Mouse (Mus musculus) cortical plate, adult 2 months (tissue): ENCODE data around the gene Lrp10. TPM values are rescaled to one million over a fixed set of nuclear protein-coding genes. Genes with fewer than 3 reads are reported as not detected.

ENCODE experiments used
- H3K27ac ChIP-seq: fragments of 200-500 bp; 2 replicates; pipeline ENCODE4 v1.5.1; 2012; ENCODE audit warnings: low read length, control low read depth, inconsistent platforms; ENCODE audit not compliant: insufficient read depth
- H3K4me1 ChIP-seq: fragments of 200-500 bp; 2 replicates; pipeline ENCODE4 v1.6.1; 2011; ENCODE audit warnings: low read length; ENCODE audit not compliant: control insufficient read depth, insufficient read depth
- H3K4me3 ChIP-seq: fragments of 200-500 bp; 2 replicates; pipeline ENCODE4 v1.5.1; 2011; ENCODE audit warnings: mild to moderate bottlenecking, low read length, control low read depth; ENCODE audit not compliant: insufficient read depth
- CTCF ChIP-seq: fragments of 200-500 bp; IDR thresholded peaks from 2 replicates; pipeline ENCODE4 v1.5.1; 2011; ENCODE audit warnings: mild to moderate bottlenecking, control low read depth, low read length; ENCODE audit not compliant: insufficient read depth; ENCODE audit errors: extremely low read depth
- POLR2A ChIP-seq: fragments of 200-500 bp; IDR thresholded peaks from 2 replicates; pipeline ENCODE4 v1.6.1; 2011; ENCODE audit warnings: mild to moderate bottlenecking, low read length, control low read depth; ENCODE audit not compliant: insufficient read depth; ENCODE audit errors: extremely low read depth
- polyA plus RNA-seq: library from polyadenylated mRNA; depleted of rRNA; stranded (reverse); fragments of >200 nt; gene quantifications from 2 replicates; pipeline ENCODE4 v1.2.3, GENCODE M21; 2012

The Lrp10 gene
- polyA plus RNA-seq, 1 experiment: 33.0 TPM

- TF ChIP-seq CTCF (no peak), POLR2A (no peak)
- Histone ChIP-seq H3K4me3 (no peak overlapping the region), H3K4me1 (no peaks in the 10 kb centered on the region), H3K27ac (no peak overlapping the region)
Measured at GRCm38 (mm10) chr14:54453566-54453965, 10.4 kb upstream of the Lrp10 start.

GRCm38 (mm10) chr14:54454669-54455528, 9.0 kb upstream of the Lrp10 start:
- H3K4me3 ChIP-seq: no peak overlapping the region
- H3K4me1 ChIP-seq: no peaks in the 10 kb centered on the region
- no peak for TF ChIP-seq POLR2A
- no peak for TF ChIP-seq CTCF
- no peak overlapping the region for H3K27ac ChIP-seq

- Histone ChIP-seq H3K27ac (no peak overlapping the region), H3K4me1 (no peaks in the 10 kb centered on the region), H3K4me3 (no peak overlapping the region)
- TF ChIP-seq CTCF (no peak), POLR2A (no peak)
Measured at GRCm38 (mm10) chr14:54457907-54458569, 5.9 kb upstream of the Lrp10 start.

- TF ChIP-seq POLR2A: no peak
- no peak for TF ChIP-seq CTCF
- H3K4me3 ChIP-seq: no peak overlapping the region
- H3K4me1 ChIP-seq: no peaks in the 10 kb centered on the region
- H3K27ac ChIP-seq: no peak overlapping the region
Measured at GRCm38 (mm10) chr14:54462146-54462545, 1.8 kb upstream of the Lrp10 start.

- H3K27ac ChIP-seq: no peak overlapping the region
- H3K4me3 ChIP-seq: peak overlapping the region; percentile 45
- no peaks in the 10 kb centered on the region for H3K4me1 ChIP-seq
- no peak for TF ChIP-seq POLR2A
- TF ChIP-seq CTCF: no peak
Measured at GRCm38 (mm10) chr14:54463108-54463958, 604 bp upstream of the Lrp10 start.

- Histone ChIP-seq H3K4me1 (no peaks in the 10 kb centered on the region), H3K4me3 (peak overlapping the region; percentile 45), H3K27ac (peak overlapping the region; percentile 19; the same call in 1 of the 2 replicates)
- TF ChIP-seq CTCF (peak; percentile 56), POLR2A (no peak)
Measured at GRCm38 (mm10) chr14:54464293-54465005, 512 bp downstream of the Lrp10 start.

GRCm38 (mm10) chr14:54471467-54471866, 7.5 kb downstream of the Lrp10 start:
- no peak overlapping the region for H3K27ac ChIP-seq
- H3K4me1 ChIP-seq: no peaks in the 10 kb centered on the region
- H3K4me3 ChIP-seq: no peak overlapping the region
- TF ChIP-seq POLR2A (no peak), CTCF (no peak)

DNA sequence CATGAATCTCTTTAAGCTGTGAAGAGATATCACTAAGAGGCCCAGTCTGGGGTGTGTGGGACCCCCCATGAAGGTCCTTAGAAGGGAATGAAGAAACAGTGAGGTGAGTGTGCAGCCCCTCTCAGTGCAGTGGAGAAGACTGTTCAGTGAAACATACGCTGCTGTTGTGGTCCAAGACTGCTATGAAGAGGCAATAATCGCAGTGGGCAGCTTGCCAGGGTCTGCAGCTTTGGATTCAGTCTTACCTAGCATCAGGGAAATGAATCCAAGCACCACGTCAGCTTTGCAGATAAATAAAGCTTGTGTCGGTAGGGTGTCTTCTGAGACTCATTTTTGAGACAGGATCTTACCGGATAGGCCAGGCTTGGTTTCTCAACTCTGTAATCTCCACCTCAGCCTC, 8.7 kb downstream of the Lrp10 start:
- no peak for TF ChIP-seq POLR2A
- TF ChIP-seq CTCF: no peak
- no peaks in the 10 kb centered on the region for H3K4me1 ChIP-seq
- H3K4me3 ChIP-seq: no peak overlapping the region
- H3K27ac ChIP-seq: no peak overlapping the region

- no peak for TF ChIP-seq POLR2A
- TF ChIP-seq CTCF: no peak
- Histone ChIP-seq H3K4me1 (no peaks in the 10 kb centered on the region), H3K27ac (no peak overlapping the region), H3K4me3 (no peak overlapping the region)
Measured at GRCm38 (mm10) chr14:54474744-54475143, 10.8 kb downstream of the Lrp10 start.
